Mouse (Mus musculus): ENCODE results near the gene Sgsm1. TPM values are rescaled to one million over a fixed set of nuclear protein-coding genes. Genes with fewer than 3 reads are reported as not detected.

Sgsm1 gene
- polyA plus RNA-seq, 1 experiment from 2014 or later: 6.1 TPM

GRCm38 (mm10) chr5:113206670-113207352 lies 103.8 kb downstream of the Sgsm1 start:
- Histone ChIP-seq H3K4me3 (ENCODE audit: low read length) (no peak overlapping the region), H3K36me3 (ENCODE audit: insufficient read depth, low read length) (peaks cover 3% of the 10 kb centered on the region; the same call in 1 of the 2 replicates), H3K4me2 (replicated peaks; ENCODE audit: low read depth, low read length) (no peak overlapping the region), H3K27me3 (ENCODE audit: insufficient read depth, low read length) (no peaks in the 10 kb centered on the region), H3K9me3 (ENCODE audit: low read length) (peaks cover 6% of the 10 kb centered on the region; the same call in 1 of the 2 replicates), H3K27ac (ENCODE audit: low read length) (peak overlapping the region; percentile 48; the same call in 1 of the 2 replicates), H3K9ac (replicated peaks; ENCODE audit: low read length) (0 out of 2 replicates have a peak overlapping the region, but pooled peaks have one; percentile 4), H3K4me1 (ENCODE audit: insufficient read depth, low read length) (peaks cover 42% of the 10 kb centered on the region)
- ATAC-seq (ENCODE audit: low FRiP score, low TSS enrichment): no peak
- 54% methylated on average over 9 of the region's 9 CpGs for WGBS

GRCm38 (mm10) chr5:113204193-113204592 lies 106.4 kb downstream of the Sgsm1 start:
- WGBS: 84% methylated on average over 9 of the region's 9 CpGs
- no peak for ATAC-seq (ENCODE audit: low FRiP score, low TSS enrichment)

GRCm38 (mm10) chr5:113199772-113200134 lies 110.8 kb downstream of the Sgsm1 start:
- H3K4me2 ChIP-seq (replicated peaks; ENCODE audit: low read depth, low read length): no peak overlapping the region
- H3K27ac ChIP-seq (ENCODE audit: low read length): 0 out of 2 replicates have a peak overlapping the region, but pooled peaks have one; percentile 33
- peaks cover 7% of the 10 kb centered on the region; the same call in 1 of the 2 replicates for H3K4me1 ChIP-seq (ENCODE audit: insufficient read depth, low read length)
- no peak overlapping the region for H3K4me3 ChIP-seq (ENCODE audit: low read length)
- 80% methylated on average over 10 of the region's 10 CpGs for WGBS
- no peak overlapping the region for H3K9ac ChIP-seq (replicated peaks; ENCODE audit: low read length)
- no peak for ATAC-seq (ENCODE audit: low FRiP score, low TSS enrichment)
- peaks cover 3% of the 10 kb centered on the region; the same call in 1 of the 2 replicates for H3K36me3 ChIP-seq (ENCODE audit: insufficient read depth, low read length)
- H3K9me3 ChIP-seq (ENCODE audit: low read length): peaks cover 6% of the 10 kb centered on the region; the same call in 1 of the 2 replicates
- no peaks in the 10 kb centered on the region for H3K27me3 ChIP-seq (ENCODE audit: insufficient read depth, low read length)

More at GRCm38 (mm10) chr5:113204193-113204592, 106.4 kb downstream of the Sgsm1 start:
- no peaks in the 10 kb centered on the region for H3K27me3 ChIP-seq (ENCODE audit: insufficient read depth, low read length)
- no peak overlapping the region for H3K4me2 ChIP-seq (replicated peaks; ENCODE audit: low read depth, low read length)
- no peak overlapping the region for H3K9ac ChIP-seq (replicated peaks; ENCODE audit: low read length)
- no peak overlapping the region for H3K4me3 ChIP-seq (ENCODE audit: low read length)
- H3K4me1 ChIP-seq (ENCODE audit: insufficient read depth, low read length): peaks cover 28% of the 10 kb centered on the region
- peaks cover 3% of the 10 kb centered on the region; the same call in 1 of the 2 replicates for H3K36me3 ChIP-seq (ENCODE audit: insufficient read depth, low read length)
- no peak overlapping the region for H3K27ac ChIP-seq (ENCODE audit: low read length)
- H3K9me3 ChIP-seq (ENCODE audit: low read length): peaks cover 6% of the 10 kb centered on the region; the same call in 1 of the 2 replicates

GRCm38 (mm10) chr5:113199126-113199771 lies 111.3 kb downstream of the Sgsm1 start:
- Histone ChIP-seq H3K4me2 (replicated peaks; ENCODE audit: low read depth, low read length) (no peak overlapping the region), H3K4me1 (ENCODE audit: insufficient read depth, low read length) (peaks cover 7% of the 10 kb centered on the region; the same call in 1 of the 2 replicates), H3K36me3 (ENCODE audit: insufficient read depth, low read length) (peaks cover 3% of the 10 kb centered on the region; the same call in 1 of the 2 replicates), H3K27me3 (ENCODE audit: insufficient read depth, low read length) (no peaks in the 10 kb centered on the region), H3K9me3 (ENCODE audit: low read length) (peaks cover 6% of the 10 kb centered on the region; the same call in 1 of the 2 replicates), H3K4me3 (ENCODE audit: low read length) (no peak overlapping the region), H3K27ac (ENCODE audit: low read length) (peak overlapping the region; percentile 6), H3K9ac (replicated peaks; ENCODE audit: low read length) (no peak overlapping the region)
- no peak for ATAC-seq (ENCODE audit: low FRiP score, low TSS enrichment)
- 52% methylated on average over 8 of the region's 8 CpGs for WGBS

GRCm38 (mm10) chr5:113196916-113197794 lies 113.4 kb downstream of the Sgsm1 start:
- WGBS: 38% methylated on average over 9 of the region's 9 CpGs

GRCm38 (mm10) chr5:113195907-113196306 lies 114.7 kb downstream of the Sgsm1 start:
- Histone ChIP-seq H3K4me2 (replicated peaks; ENCODE audit: low read depth, low read length) (no peak overlapping the region), H3K9me3 (ENCODE audit: low read length) (no peaks in the 10 kb centered on the region), H3K27me3 (ENCODE audit: insufficient read depth, low read length) (no peaks in the 10 kb centered on the region), H3K36me3 (ENCODE audit: insufficient read depth, low read length) (peaks cover 4% of the 10 kb centered on the region; the same call in 1 of the 2 replicates), H3K27ac (ENCODE audit: low read length) (no peak overlapping the region), H3K4me3 (ENCODE audit: low read length) (no peak overlapping the region), H3K4me1 (ENCODE audit: insufficient read depth, low read length) (peaks cover 7% of the 10 kb centered on the region; the same call in 1 of the 2 replicates), H3K9ac (replicated peaks; ENCODE audit: low read length) (no peak overlapping the region)
- WGBS: 84% methylated on average over 6 of the region's 6 CpGs
- ATAC-seq (ENCODE audit: low FRiP score, low TSS enrichment): no peak

More at GRCm38 (mm10) chr5:113196916-113197794, 113.4 kb downstream of the Sgsm1 start:
- no peak overlapping the region for H3K4me2 ChIP-seq (replicated peaks; ENCODE audit: low read depth, low read length)
- H3K9ac ChIP-seq (replicated peaks; ENCODE audit: low read length): 0 out of 2 replicates have a peak overlapping the region, but pooled peaks have one; percentile 1
- H3K27me3 ChIP-seq (ENCODE audit: insufficient read depth, low read length): no peaks in the 10 kb centered on the region
- no peak for ATAC-seq (ENCODE audit: low FRiP score, low TSS enrichment)
- H3K27ac ChIP-seq (ENCODE audit: low read length): peak overlapping the region; percentile 78
- no peaks in the 10 kb centered on the region for H3K9me3 ChIP-seq (ENCODE audit: low read length)
- H3K36me3 ChIP-seq (ENCODE audit: insufficient read depth, low read length): no peaks in the 10 kb centered on the region
- H3K4me1 ChIP-seq (ENCODE audit: insufficient read depth, low read length): peaks cover 7% of the 10 kb centered on the region; the same call in 1 of the 2 replicates
- H3K4me3 ChIP-seq (ENCODE audit: low read length): no peak overlapping the region

GRCm38 (mm10) chr5:113195451-113195850 lies 115.1 kb downstream of the Sgsm1 start:
- no peaks in the 10 kb centered on the region for H3K9me3 ChIP-seq (ENCODE audit: low read length)
- peaks cover 5% of the 10 kb centered on the region; the same call in 1 of the 2 replicates for H3K36me3 ChIP-seq (ENCODE audit: insufficient read depth, low read length)
- H3K27me3 ChIP-seq (ENCODE audit: insufficient read depth, low read length): no peaks in the 10 kb centered on the region
- no peak overlapping the region for H3K27ac ChIP-seq (ENCODE audit: low read length)
- H3K9ac ChIP-seq (replicated peaks; ENCODE audit: low read length): no peak overlapping the region
- WGBS: 81% methylated on average over 12 of the region's 12 CpGs
- no peak overlapping the region for H3K4me2 ChIP-seq (replicated peaks; ENCODE audit: low read depth, low read length)
- H3K4me1 ChIP-seq (ENCODE audit: insufficient read depth, low read length): peaks cover 7% of the 10 kb centered on the region; the same call in 1 of the 2 replicates
- no peak overlapping the region for H3K4me3 ChIP-seq (ENCODE audit: low read length)
- ATAC-seq (ENCODE audit: low FRiP score, low TSS enrichment): no peak

- peaks cover 4% of the 10 kb centered on the region; the same call in 1 of the 2 replicates for H3K4me1 ChIP-seq (ENCODE audit: insufficient read depth, low read length)
- H3K9me3 ChIP-seq (ENCODE audit: low read length): no peaks in the 10 kb centered on the region
- no peak for ATAC-seq (ENCODE audit: low FRiP score, low TSS enrichment)
- H3K4me3 ChIP-seq (ENCODE audit: low read length): no peak overlapping the region
- no peak overlapping the region for H3K4me2 ChIP-seq (replicated peaks; ENCODE audit: low read depth, low read length)
- H3K27me3 ChIP-seq (ENCODE audit: insufficient read depth, low read length): no peaks in the 10 kb centered on the region
- WGBS: 86% methylated on average over 18 of the region's 18 CpGs
- H3K36me3 ChIP-seq (ENCODE audit: insufficient read depth, low read length): peaks cover 12% of the 10 kb centered on the region; the same call in 1 of the 2 replicates
- H3K9ac ChIP-seq (replicated peaks; ENCODE audit: low read length): no peak overlapping the region
- no peak overlapping the region for H3K27ac ChIP-seq (ENCODE audit: low read length)
Measured at GRCm38 (mm10) chr5:113193762-113194161, 116.8 kb downstream of the Sgsm1 start.

Measured in kidney, embryonic 16.5 days (tissue).